In genomic region chr10:39498641-39499040, GRCm38 (mm10) we compare ENCODE assay signal across 17 mouse cellular contexts.
DNase-seq lines count a peak whose midpoint lies in the region; ATAC-seq and TF ChIP-seq lines count a peak whose summit lies in the region.
"Had no signal": no experiment of that assay in that cellular context is flagged by ENCODE, and none has a peak within 500 bp of the region (broad histone marks: within the 10 kb centered on the region; RNA-seq: fewer than 3 reads in every experiment).

No protein-coding gene starts in this region.

- H3K4me3 ChIP-seq in midbrain, embryonic 13.5 days (replicated peaks) = no peak overlapping the region
- H3K4me3 ChIP-seq in midbrain, embryonic 10.5 days = no peak overlapping the region
- H3K4me3 ChIP-seq in hindbrain, postnatal 0 days (ENCODE audit: low read length) = no peak overlapping the region
- H3K4me3 ChIP-seq: embryonic facial prominence, embryonic 12.5 days; heart, embryonic 15.5 days had no signal

- no peaks in the 10 kb centered on the region for H3K9me3 ChIP-seq in midbrain, embryonic 13.5 days
- H3K9me3 ChIP-seq in midbrain, embryonic 10.5 days (replicated peaks) = no peaks in the 10 kb centered on the region
- no peaks in the 10 kb centered on the region for H3K9me3 ChIP-seq in hindbrain, postnatal 0 days (ENCODE audit: low read length)
- H3K9me3 ChIP-seq: embryonic facial prominence, embryonic 12.5 days; heart, embryonic 15.5 days; megakaryocyte, embryonic 14.5 days had no signal

- peaks cover 53% of the 10 kb centered on the region for H3K4me1 ChIP-seq in midbrain, embryonic 13.5 days (replicated peaks)
- peaks cover 35% of the 10 kb centered on the region for H3K4me1 ChIP-seq in midbrain, embryonic 10.5 days
- peaks cover 29% of the 10 kb centered on the region for H3K4me1 ChIP-seq in hindbrain, postnatal 0 days (ENCODE audit: insufficient read depth, low read length)

- 53% methylated on average over 7 of the region's 7 CpGs for WGBS in midbrain, embryonic 13.5 days
- 81% methylated on average over 7 of the region's 7 CpGs for WGBS in midbrain, embryonic 10.5 days
- WGBS in hindbrain, postnatal 0 days = 31% methylated on average over 7 of the region's 7 CpGs

- no peaks in the 10 kb centered on the region for H3K36me3 ChIP-seq in midbrain, embryonic 13.5 days
- H3K36me3 ChIP-seq in midbrain, embryonic 10.5 days = no peaks in the 10 kb centered on the region
- no peaks in the 10 kb centered on the region for H3K36me3 ChIP-seq in hindbrain, postnatal 0 days (ENCODE audit: insufficient read depth, low read length)
- H3K36me3 ChIP-seq: embryonic facial prominence, embryonic 12.5 days; heart, embryonic 15.5 days had no signal

- DNase-seq in cerebellum, postnatal 14 days = peak; percentile 53 to 61
- no peak for DNase-seq in cerebellum, adult 8-10 months
- DNase-seq in midbrain, embryonic 10.5 days (ENCODE audit: low spot score) = no peak
- DNase-seq in hindbrain, postnatal 0 days (ENCODE audit: low spot score) = no peak
- no peak for DNase-seq in adrenal gland, postnatal 4 days (ENCODE audit: low spot score in 2 of 2)
- no peak for DNase-seq in gastrocnemius, postnatal 14 days
- DNase-seq: adrenal gland, postnatal 10 days; B cell, adult 2 months; layer of hippocampus, adult 9-11 months had no signal

- peak; percentile 14; the same call in 1 of the 2 replicates for ATAC-seq in midbrain, embryonic 13.5 days
- ATAC-seq in hindbrain, postnatal 0 days = no peak; the same call in 1 of the 2 replicates
- ATAC-seq in activated CD4-positive, CD25-positive, alpha-beta regulatory T cell, adult 4 months = no peak
- ATAC-seq: inflammation-experienced regulatory T-cells, adult 6 months; lung, postnatal 0 days had no signal

- no peaks in the 10 kb centered on the region for H3K27me3 ChIP-seq in midbrain, embryonic 13.5 days
- H3K27me3 ChIP-seq in midbrain, embryonic 10.5 days (ENCODE audit: low read depth, poor library complexity, severe bottlenecking) = no peaks in the 10 kb centered on the region
- no peaks in the 10 kb centered on the region for H3K27me3 ChIP-seq in hindbrain, postnatal 0 days (ENCODE audit: insufficient read depth, low read length)
- H3K27me3 ChIP-seq: embryonic facial prominence, embryonic 12.5 days; heart, embryonic 15.5 days; megakaryocyte, embryonic 14.5 days had no signal

- H3K27ac ChIP-seq in midbrain, embryonic 13.5 days = peak overlapping the region; percentile 55
- no peak overlapping the region for H3K27ac ChIP-seq in midbrain, embryonic 10.5 days (replicated peaks)
- peak overlapping the region; percentile 6; the same call in 1 of the 2 replicates for H3K27ac ChIP-seq in hindbrain, postnatal 0 days
- H3K27ac ChIP-seq: embryonic facial prominence, embryonic 12.5 days; heart, embryonic 15.5 days had no signal

- intact Hi-C loops in gastrocnemius, postnatal 14 days (cut with DNase I; ENCODE audit: low total_unique reads) = no loop called here

- peak overlapping the region; percentile 2; the same call in 1 of the 2 replicates for H3K9ac ChIP-seq in midbrain, embryonic 13.5 days (replicated peaks)
- no peak overlapping the region for H3K9ac ChIP-seq in hindbrain, postnatal 0 days (replicated peaks; ENCODE audit: low read length)
- H3K9ac ChIP-seq: embryonic facial prominence, embryonic 12.5 days; heart, embryonic 15.5 days had no signal

- H3K4me2 ChIP-seq in midbrain, embryonic 13.5 days (replicated peaks) = no peak overlapping the region
- no peak overlapping the region for H3K4me2 ChIP-seq in hindbrain, postnatal 0 days (ENCODE audit: low read depth, low read length)
- H3K4me2 ChIP-seq: embryonic facial prominence, embryonic 12.5 days; heart, embryonic 15.5 days; liver, embryonic 11.5 days had no signal

- TF ChIP-seq CTCF in hindbrain, postnatal 0 days (IDR thresholded peaks at IDR 0.05; ENCODE audit: low read depth) = no peak

Comparison
In these comparisons a context has a peak if more than half of its experiments do, and no peak if none do; other contexts are left out.
1. DNase-seq: peak in cerebellum, postnatal 14 days (2 of 2); none in cerebellum, adult 8-10 months (single experiment), midbrain, embryonic 10.5 days (single experiment), hindbrain, postnatal 0 days (single experiment), adrenal gland, postnatal 4 days (0 of 2) and gastrocnemius, postnatal 14 days (single experiment).